Mouse (Mus musculus) frontal cortex, postnatal 14 days (tissue): ENCODE results near the gene Tomm20.
A peak's percentile ranks its signal among the peaks of the same experiment; 100 is the strongest.
"Not testable (repeated sequence)": the region's sequence is repeated elsewhere in the genome, so short reads cannot be mapped to it uniquely, and the experiment has no call there.

ENCODE experiments used
- DNase-seq, 2 experiments: peaks; one replicate each; pipeline ENCODE4 v3.0.0; 2022; ENCODE audit warnings: low spot score in 2 of 2

The Tomm20 gene

GRCm38 (mm10) chr8:126945730-126946163 lies at the start of gene Tomm20:
Gene Tomm20, minus strand, starts transcription at chr8:126945844.
- peak; percentile 94 for DNase-seq

GRCm38 (mm10) chr8:126994506-126994905 lies 48.9 kb upstream of the Tomm20 start:
- DNase-seq, result no peak

GRCm38 (mm10) chr8:126989363-126990153 lies 43.9 kb upstream of the Tomm20 start:
- no peak for DNase-seq

- DNase-seq, result no peak
Observed at GRCm38 (mm10) chr8:126988346-126989006, 42.8 kb upstream of the Tomm20 start.

- DNase-seq, result peak; percentile 53 to 71
Observed at GRCm38 (mm10) chr8:126986495-126986894, 40.9 kb upstream of the Tomm20 start.

GRCm38 (mm10) chr8:126980046-126980445 lies 34.4 kb upstream of the Tomm20 start:
- no peak for DNase-seq

- no peak for DNase-seq
Observed at GRCm38 (mm10) chr8:126979091-126979920, 33.7 kb upstream of the Tomm20 start.

GRCm38 (mm10) chr8:126978535-126978934 lies 32.9 kb upstream of the Tomm20 start:
- not testable (repeated sequence) for DNase-seq

GRCm38 (mm10) chr8:126978028-126978427 lies 32.4 kb upstream of the Tomm20 start:
- no peak for DNase-seq

GRCm38 (mm10) chr8:126976608-126977348 lies 31.1 kb upstream of the Tomm20 start:
- no peak for DNase-seq

GRCm38 (mm10) chr8:126975706-126976105 lies 30.1 kb upstream of the Tomm20 start:
- DNase-seq, result no peak

- DNase-seq, result no peak
Observed at GRCm38 (mm10) chr8:126974511-126974910, 28.9 kb upstream of the Tomm20 start.

GRCm38 (mm10) chr8:126973686-126974265 lies 28.1 kb upstream of the Tomm20 start:
- DNase-seq, result no peak

GRCm38 (mm10) chr8:126972649-126973048 lies 27.0 kb upstream of the Tomm20 start:
- no peak for DNase-seq

GRCm38 (mm10) chr8:126972102-126972501 lies 26.5 kb upstream of the Tomm20 start:
- no peak for DNase-seq

GRCm38 (mm10) chr8:126971314-126971664 lies 25.6 kb upstream of the Tomm20 start:
- DNase-seq, result no peak

GRCm38 (mm10) chr8:126970579-126971313 lies 25.1 kb upstream of the Tomm20 start, which contains the start of gene Rbm34:
Gene Rbm34, minus strand, starts transcription at chr8:126971071.
- peak; percentile 89 to 90 for DNase-seq

- no peak for DNase-seq
Observed at GRCm38 (mm10) chr8:126969546-126969945, 23.9 kb upstream of the Tomm20 start.

GRCm38 (mm10) chr8:126968107-126968506 lies 22.5 kb upstream of the Tomm20 start:
- DNase-seq, result no peak

GRCm38 (mm10) chr8:126965246-126965645 lies 19.6 kb upstream of the Tomm20 start:
- DNase-seq, result no peak
